Mouse (Mus musculus) heart, postnatal 0 days (tissue): ENCODE results near the gene Gpbp1.
A peak's percentile ranks its signal among the peaks of the same experiment; 100 is the strongest.

ENCODE experiments used
- CTCF ChIP-seq: IDR thresholded peaks from 2 replicates; pipeline ENCODE4 v1.5.1; 2016; ENCODE audit warnings: antibody characterized with exemption, control low read depth, low read depth
- EP300 ChIP-seq: IDR thresholded peaks from 2 replicates; pipeline ENCODE4 v1.6.1; 2016; ENCODE audit warnings: antibody characterized with exemption, low read depth

DNA sequence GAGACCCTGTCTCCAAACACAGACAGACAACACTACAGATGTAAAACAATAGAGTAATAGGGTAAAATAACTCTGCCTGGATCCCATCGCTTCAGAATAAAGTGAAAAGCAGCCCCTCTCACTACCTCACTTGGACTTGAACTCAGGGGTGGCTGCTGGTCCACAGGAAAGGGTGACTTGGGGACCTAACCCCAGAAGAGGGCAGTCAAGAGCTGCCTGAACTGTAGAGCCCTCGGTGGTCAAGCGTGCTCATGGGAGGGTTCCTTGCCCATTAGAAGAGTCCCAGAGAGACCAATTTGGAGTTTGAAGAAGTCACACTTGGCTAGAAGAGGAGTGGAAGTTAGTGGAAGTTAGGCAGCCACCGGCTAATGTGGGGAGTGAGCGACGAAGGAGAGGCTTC is 44.2 kb upstream of the Gpbp1 start:
- peak; percentile 23 for TF ChIP-seq CTCF
- TF ChIP-seq EP300 = no peak
